In genomic region chr6:34862381-34862780, GRCm38 (mm10) we compare ENCODE assay signal across 9 mouse cellular contexts. TPM values are rescaled to one million over a fixed set of nuclear protein-coding genes. Genes with fewer than 3 reads are reported as not detected.
DNase-seq lines count a peak whose midpoint lies in the region; TF ChIP-seq lines count a peak whose summit lies in the region.
"Had no signal": no experiment of that assay in that cellular context is flagged by ENCODE, and none has a peak within 500 bp of the region (broad histone marks: within the 10 kb centered on the region; RNA-seq: fewer than 3 reads in every experiment).

No protein-coding gene starts in this region.

- peak; percentile 55 to 76 for DNase-seq in adrenal gland, adult (ENCODE audit: inconsistent age in 2 of 2, low spot score in 1 of 2)
- no peak for DNase-seq in adrenal gland, postnatal 4 days (ENCODE audit: low spot score in 2 of 2)
- peak; percentile 66 for DNase-seq in MEL-GATA-1-ER (ENCODE audit: extremely low read depth, low read depth)
- peak; percentile 79 for DNase-seq in induced T-regulatory cell, adult 2 months (ENCODE audit: low read depth)
- peak; percentile 72 for DNase-seq in lung, postnatal 36 days
- DNase-seq in cerebellum, postnatal 10 days = no peak
- DNase-seq in cerebellum, adult 2 months = no peak
- no peak for DNase-seq in urinary bladder, postnatal 36 days (ENCODE audit: low spot score in 2 of 2)

- H3K27me3 ChIP-seq in cerebellum, adult 2 months (ENCODE audit: control insufficient read depth, insufficient read depth, low read length) = no peaks in the 10 kb centered on the region

- H3K27ac ChIP-seq in cerebellum, adult 2 months (ENCODE audit: insufficient read depth, low read length) = no peak overlapping the region

- H3K4me3 ChIP-seq in cerebellum, adult 2 months (replicated peaks; ENCODE audit: insufficient read depth, low read depth, low read length) = no peak overlapping the region

- 91% methylated on average over 6 of the region's 6 CpGs for WGBS in cerebellum, adult 2 months

- H3K4me1 ChIP-seq in cerebellum, adult 2 months (ENCODE audit: control insufficient read depth, insufficient read depth, low read length) = no peaks in the 10 kb centered on the region

- TF ChIP-seq POLR2A in cerebellum, adult 2 months (IDR thresholded peaks at IDR 0.05; ENCODE audit: borderline replicate concordance, insufficient read depth, low read length) = no peak

- no peak for TF ChIP-seq CTCF in cerebellum, adult 2 months (IDR thresholded peaks at IDR 0.05; ENCODE audit: borderline replicate concordance, insufficient read depth, low read depth, low read length)

RNA-seq across cellular contexts. Expression of gene Tmem140, which starts 0.6 kb away (rescaled TPM):
- 10 to 100 TPM; 15.4 to 16.8 TPM for total RNA-seq in adrenal gland, postnatal 4 days (2021)
- polyA plus RNA-seq in cerebellum, adult 2 months (2012; rRNA removed) = 1.4 and 1.8 TPM in 2 replicates

RNA-seq across cellular contexts. Expression of gene Cyren, which starts 15.5 kb away (rescaled TPM):
- total RNA-seq in adrenal gland, postnatal 4 days (2021) = 1 to 10 TPM; 8.8 to 9.8 TPM
- polyA plus RNA-seq in cerebellum, adult 2 months (2012; rRNA removed) = 3.7 and 4.9 TPM in 2 replicates

RNA-seq across cellular contexts. Expression of gene Wdr91, which starts 48.3 kb away (rescaled TPM):
- total RNA-seq in adrenal gland, postnatal 4 days (2021) = 10 to 100 TPM; 23.9 to 24.7 TPM
- polyA plus RNA-seq in cerebellum, adult 2 months (2012; rRNA removed) = 26.7 and 28.0 TPM in 2 replicates

RNA-seq across cellular contexts. Expression of gene Stra8, which starts 57.6 kb away (rescaled TPM):
- not detected for total RNA-seq in adrenal gland, postnatal 4 days (2021)
- polyA plus RNA-seq in cerebellum, adult 2 months (2012; rRNA removed) = not detected in 2 replicates
- polyA plus RNA-seq: gonadal fat pad, adult 2 months had no signal

Comparison
In these comparisons a context has a peak if more than half of its experiments do, and no peak if none do; other contexts are left out.
1. DNase-seq: peak in adrenal gland, adult (2 of 2), MEL-GATA-1-ER (single experiment), induced T-regulatory cell, adult 2 months (single experiment) and lung, postnatal 36 days (single experiment); none in adrenal gland, postnatal 4 days (0 of 2), cerebellum, postnatal 10 days (0 of 2), cerebellum, adult 2 months (0 of 2) and urinary bladder, postnatal 36 days (0 of 2).